Mouse (Mus musculus): ENCODE data around the gene Ryr2.

GRCm38 (mm10) chr13:11511540-11512177, 595.1 kb downstream of the Ryr2 start:
- TF ChIP-seq USF2 (conservative IDR thresholded peaks at IDR 0.05; ENCODE audit: low read depth, low read length) (no peak), CTCF (conservative IDR thresholded peaks at IDR 0.05 in 1 of 2, IDR thresholded peaks at IDR 0.05 in 1 of 2; ENCODE audit: low read depth in 2 of 2, low read length in 2 of 2) (no peak), RCOR1 (conservative IDR thresholded peaks at IDR 0.05; ENCODE audit: low read depth, low read length) (no peak), CHD2 (IDR thresholded peaks at IDR 0.05; ENCODE audit: low read length) (no peak), ZMIZ1 (IDR thresholded peaks at IDR 0.05; ENCODE audit: low read depth, low read length) (no peak), GABPA (IDR thresholded peaks at IDR 0.05; ENCODE audit: insufficient replicate concordance, low read depth, low read length) (no peak), MAX (IDR thresholded peaks at IDR 0.05; ENCODE audit: low read length) (no peak), MYC (IDR thresholded peaks at IDR 0.05; ENCODE audit: low read depth, low read length) (no peak), E2F4 (IDR thresholded peaks at IDR 0.05; ENCODE audit: insufficient replicate concordance, low read depth, low read length) (no peak), EP300 (IDR thresholded peaks at IDR 0.05; ENCODE audit: low read length) (no peak), MAFK (IDR thresholded peaks at IDR 0.05; ENCODE audit: insufficient replicate concordance, low read length) (no peak), JUND (conservative IDR thresholded peaks at IDR 0.05; ENCODE audit: low read depth, low read length) (no peak), MEF2A (IDR thresholded peaks at IDR 0.05; ENCODE audit: borderline replicate concordance, low read depth, low read length) (no peak)

Measured in CH12.LX (cell line).